Mouse (Mus musculus): Measurements from ENCODE around the gene Copb2. TPM values are rescaled to one million over a fixed set of nuclear protein-coding genes. Genes with fewer than 3 reads are reported as not detected.

Gene Copb2
- 153 and 167 TPM in 2 replicates for polyA plus RNA-seq (2015; fragmentation: Nextera tagmentation; extraction: Ambion mirVana)

- H3K36me3 ChIP-seq = no peaks in the 10 kb centered on the region
- H3K27me3 ChIP-seq (replicated peaks) = no peaks in the 10 kb centered on the region
- ATAC-seq (ENCODE audit: insufficient read depth, low FRiP score, low read depth) = peak; percentile 99
- H3K9ac ChIP-seq = peak within 1 kb of the TSS; percentile 99
- H3K9me3 ChIP-seq = no peaks in the 10 kb centered on the region
- no peaks in the 10 kb centered on the region for H3K4me1 ChIP-seq
- peak within 1 kb of the TSS; percentile 87 for H3K4me2 ChIP-seq
- under 1% methylated on average over 76 of the region's 76 CpGs for WGBS
- H3K4me3 ChIP-seq (replicated peaks) = peak within 1 kb of the TSS; percentile 99
- peak within 1 kb of the TSS; percentile 91 for H3K27ac ChIP-seq
Observed at GRCm38 (mm10) chr9:98563137-98564126, at the start of gene Copb2. Copb2 (plus strand) TSS chr9:98563721.

GRCm38 (mm10) chr9:98523872-98524271 is 39.6 kb upstream of the Copb2 start:
- WGBS = 60% methylated on average over 2 of the region's 2 CpGs
- ATAC-seq (ENCODE audit: insufficient read depth, low FRiP score, low read depth) = no peak
- H3K36me3 ChIP-seq = no peaks in the 10 kb centered on the region
- no peak overlapping the region for H3K4me3 ChIP-seq (replicated peaks)
- H3K4me1 ChIP-seq = no peaks in the 10 kb centered on the region
- H3K27me3 ChIP-seq (replicated peaks) = no peaks in the 10 kb centered on the region
- H3K4me2 ChIP-seq = no peak overlapping the region
- no peak overlapping the region for H3K9ac ChIP-seq
- H3K27ac ChIP-seq = no peak overlapping the region
- no peaks in the 10 kb centered on the region for H3K9me3 ChIP-seq

GRCm38 (mm10) chr9:98524786-98525542 is 38.6 kb upstream of the Copb2 start:
- Histone ChIP-seq H3K4me2 (no peak overlapping the region), H3K27me3 (replicated peaks) (no peaks in the 10 kb centered on the region), H3K36me3 (no peaks in the 10 kb centered on the region), H3K27ac (no peak overlapping the region), H3K4me1 (no peaks in the 10 kb centered on the region), H3K9me3 (no peaks in the 10 kb centered on the region), H3K9ac (no peak overlapping the region), H3K4me3 (replicated peaks) (no peak overlapping the region)
- 75% methylated on average over 7 of the region's 7 CpGs for WGBS
- no peak for ATAC-seq (ENCODE audit: insufficient read depth, low FRiP score, low read depth)

- H3K36me3 ChIP-seq = no peaks in the 10 kb centered on the region
- H3K4me3 ChIP-seq (replicated peaks) = no peak overlapping the region
- no peak overlapping the region for H3K9ac ChIP-seq
- no peaks in the 10 kb centered on the region for H3K4me1 ChIP-seq
- no peaks in the 10 kb centered on the region for H3K9me3 ChIP-seq
- no peak for ATAC-seq (ENCODE audit: insufficient read depth, low FRiP score, low read depth)
- H3K4me2 ChIP-seq = no peak overlapping the region
- no peaks in the 10 kb centered on the region for H3K27me3 ChIP-seq (replicated peaks)
- 68% methylated on average over 7 of the region's 7 CpGs for WGBS
- no peak overlapping the region for H3K27ac ChIP-seq
Observed at GRCm38 (mm10) chr9:98525543-98525924, 38.0 kb upstream of the Copb2 start.

- Histone ChIP-seq H3K4me3 (replicated peaks) (no peak overlapping the region), H3K36me3 (no peaks in the 10 kb centered on the region), H3K27ac (no peak overlapping the region), H3K9ac (no peak overlapping the region), H3K4me2 (no peak overlapping the region), H3K4me1 (no peaks in the 10 kb centered on the region), H3K27me3 (replicated peaks) (no peaks in the 10 kb centered on the region), H3K9me3 (no peaks in the 10 kb centered on the region)
- ATAC-seq (ENCODE audit: insufficient read depth, low FRiP score, low read depth) = no peak
- WGBS = 77% methylated on average over 7 of the region's 7 CpGs
Observed at GRCm38 (mm10) chr9:98527226-98527625, 36.3 kb upstream of the Copb2 start.

- no peak overlapping the region for H3K27ac ChIP-seq
- ATAC-seq (ENCODE audit: insufficient read depth, low FRiP score, low read depth) = no peak
- H3K4me2 ChIP-seq = no peak overlapping the region
- no peaks in the 10 kb centered on the region for H3K9me3 ChIP-seq
- no peaks in the 10 kb centered on the region for H3K4me1 ChIP-seq
- H3K4me3 ChIP-seq (replicated peaks) = no peak overlapping the region
- H3K9ac ChIP-seq = no peak overlapping the region
- no peaks in the 10 kb centered on the region for H3K36me3 ChIP-seq
- H3K27me3 ChIP-seq (replicated peaks) = no peaks in the 10 kb centered on the region
- WGBS = 71% methylated on average over 4 of the region's 4 CpGs
Observed at GRCm38 (mm10) chr9:98529776-98530175, 33.7 kb upstream of the Copb2 start.

GRCm38 (mm10) chr9:98530999-98531398 is 32.5 kb upstream of the Copb2 start:
- Histone ChIP-seq H3K27ac (no peak overlapping the region), H3K4me1 (no peaks in the 10 kb centered on the region), H3K4me3 (replicated peaks) (no peak overlapping the region), H3K9ac (no peak overlapping the region), H3K36me3 (no peaks in the 10 kb centered on the region), H3K27me3 (replicated peaks) (no peaks in the 10 kb centered on the region), H3K9me3 (no peaks in the 10 kb centered on the region), H3K4me2 (no peak overlapping the region)
- ATAC-seq (ENCODE audit: insufficient read depth, low FRiP score, low read depth) = no peak
- 53% methylated on average over 2 of the region's 2 CpGs for WGBS

- Histone ChIP-seq H3K27me3 (replicated peaks) (no peaks in the 10 kb centered on the region), H3K36me3 (no peaks in the 10 kb centered on the region), H3K9me3 (no peaks in the 10 kb centered on the region), H3K27ac (no peak overlapping the region), H3K9ac (no peak overlapping the region), H3K4me3 (replicated peaks) (no peak overlapping the region), H3K4me2 (no peak overlapping the region), H3K4me1 (peaks cover 5% of the 10 kb centered on the region; the same call in 1 of the 2 replicates)
- 42% methylated on average over 4 of the region's 4 CpGs for WGBS
- no peak for ATAC-seq (ENCODE audit: insufficient read depth, low FRiP score, low read depth)
Observed at GRCm38 (mm10) chr9:98534675-98535280, 28.7 kb upstream of the Copb2 start.

GRCm38 (mm10) chr9:98535763-98536162 is 27.8 kb upstream of the Copb2 start:
- Histone ChIP-seq H3K9me3 (no peaks in the 10 kb centered on the region), H3K4me1 (peaks cover 5% of the 10 kb centered on the region; the same call in 1 of the 2 replicates), H3K36me3 (no peaks in the 10 kb centered on the region), H3K27ac (no peak overlapping the region), H3K27me3 (replicated peaks) (no peaks in the 10 kb centered on the region), H3K4me2 (no peak overlapping the region), H3K9ac (no peak overlapping the region), H3K4me3 (replicated peaks) (no peak overlapping the region)
- no peak for ATAC-seq (ENCODE audit: insufficient read depth, low FRiP score, low read depth)

- Histone ChIP-seq H3K4me1 (peaks cover 5% of the 10 kb centered on the region; the same call in 1 of the 2 replicates), H3K36me3 (no peaks in the 10 kb centered on the region), H3K27me3 (replicated peaks) (no peaks in the 10 kb centered on the region), H3K9ac (no peak overlapping the region), H3K4me3 (replicated peaks) (no peak overlapping the region), H3K27ac (no peak overlapping the region), H3K4me2 (peak overlapping the region; percentile 33; the same call in 1 of the 2 replicates), H3K9me3 (no peaks in the 10 kb centered on the region)
- peak; percentile 43; the same call in 1 of the 2 replicates for ATAC-seq (ENCODE audit: insufficient read depth, low FRiP score, low read depth)
- 37% methylated on average over 13 of the region's 13 CpGs for WGBS
Observed at GRCm38 (mm10) chr9:98538017-98538712, 25.4 kb upstream of the Copb2 start.

GRCm38 (mm10) chr9:98538713-98539360 is 24.7 kb upstream of the Copb2 start:
- no peaks in the 10 kb centered on the region for H3K9me3 ChIP-seq
- H3K27me3 ChIP-seq (replicated peaks) = no peaks in the 10 kb centered on the region
- H3K4me1 ChIP-seq = peaks cover 5% of the 10 kb centered on the region; the same call in 1 of the 2 replicates
- WGBS = 5% methylated on average over 13 of the region's 13 CpGs
- H3K4me2 ChIP-seq = peak overlapping the region; percentile 33; the same call in 1 of the 2 replicates
- H3K4me3 ChIP-seq (replicated peaks) = no peak overlapping the region
- H3K36me3 ChIP-seq = no peaks in the 10 kb centered on the region
- H3K9ac ChIP-seq = no peak overlapping the region
- ATAC-seq (ENCODE audit: insufficient read depth, low FRiP score, low read depth) = no peak
- no peak overlapping the region for H3K27ac ChIP-seq

Measured in stomach, embryonic 15.5 days (tissue).